Mouse (Mus musculus) c-Kit-positive CD71-positive TER-119-negative erythroid progenitor cells, embryonic 14.5 days (primary cell): Measurements from ENCODE around the gene Mmgt2.
"Not testable (repeated sequence)": the region's sequence is repeated elsewhere in the genome, so short reads cannot be mapped to it uniquely, and the experiment has no call there.

Experiments
- DNase-seq: peaks from one replicate; pipeline ENCODE4 v3.0.0-alpha.2; 2013; ENCODE audit warnings: low read depth

The Mmgt2 gene

DNA sequence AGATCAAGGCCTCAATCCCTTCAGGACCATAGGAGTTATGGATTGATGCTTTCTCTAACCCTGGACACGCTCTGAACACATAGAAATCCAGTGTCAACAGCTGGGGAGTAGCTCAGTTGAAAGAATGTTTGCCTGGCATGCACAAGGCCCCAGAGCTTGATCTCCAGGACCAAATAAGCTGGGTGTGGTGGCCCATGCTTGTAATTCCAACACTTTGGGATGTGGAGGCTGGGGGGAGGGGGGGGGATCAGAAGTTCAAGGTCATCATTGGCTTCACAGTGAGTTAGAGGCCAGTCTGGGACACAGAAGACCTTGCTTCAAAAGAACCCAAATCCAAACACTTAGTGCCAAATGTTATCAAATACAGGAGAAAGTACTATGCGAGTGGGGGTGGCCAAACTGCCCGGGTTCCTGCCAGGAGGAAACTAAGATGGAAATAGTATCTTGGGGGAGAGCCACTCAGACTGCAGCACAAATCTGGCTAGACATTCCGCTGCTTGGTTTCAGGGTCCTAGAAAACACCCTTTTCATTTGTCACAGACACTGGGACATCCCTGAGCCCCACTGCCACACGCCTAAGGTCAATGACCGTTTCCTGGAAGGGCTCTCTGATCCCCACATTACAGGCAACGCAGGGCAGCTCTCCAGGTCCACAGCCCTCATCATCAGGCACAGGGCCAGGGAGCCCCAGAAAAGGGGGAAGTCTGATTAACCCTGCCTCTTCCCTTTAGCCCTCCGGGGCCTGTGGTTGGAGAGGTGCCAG lies 2.6 kb upstream of the Mmgt2 start:
- no peak for DNase-seq

DNA sequence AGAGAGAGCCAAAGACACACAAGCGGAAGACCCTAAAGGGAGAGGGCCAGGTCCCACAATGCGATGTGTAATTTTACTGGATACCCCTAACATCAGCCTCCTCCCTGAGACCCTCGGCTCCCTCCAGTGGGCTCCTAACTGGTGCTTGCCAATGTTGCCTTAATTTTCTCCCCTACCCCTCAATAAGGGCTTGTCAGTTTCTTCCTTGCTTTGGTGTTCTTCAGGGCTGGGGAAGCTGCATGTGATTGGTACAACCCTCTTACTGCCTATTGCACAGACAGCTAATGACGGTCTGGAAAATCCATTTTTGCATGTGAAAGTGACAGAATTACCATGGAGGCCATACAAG lies 2.0 kb upstream of the Mmgt2 start:
- DNase-seq, result no peak

DNA sequence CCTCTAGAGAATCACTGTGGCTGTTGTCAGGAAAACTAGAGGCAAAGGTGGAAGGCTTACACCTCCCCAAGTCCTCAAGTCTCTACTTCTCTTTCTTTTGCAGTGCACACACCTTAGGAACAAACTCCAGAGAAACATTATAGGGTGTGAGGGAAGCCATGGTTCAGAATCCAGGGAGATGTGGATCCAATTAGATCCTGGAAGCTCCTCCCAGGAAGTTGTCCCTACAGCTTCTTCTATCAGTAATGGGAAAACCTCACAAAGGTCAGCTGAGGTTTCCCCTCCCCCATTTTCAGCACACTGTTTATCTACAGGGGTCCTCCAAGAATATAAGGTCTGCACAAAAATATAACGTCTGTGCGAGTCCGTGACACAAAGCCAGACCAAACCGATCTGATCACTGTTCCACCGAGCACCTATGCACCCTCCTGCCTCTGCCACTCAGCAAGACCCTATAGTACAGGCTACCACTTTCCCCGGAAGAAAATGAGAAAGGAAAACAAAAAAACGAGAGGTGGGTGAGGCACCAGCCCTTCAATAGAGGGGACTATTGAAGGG lies 1.4 kb upstream of the Mmgt2 start:
- no peak for DNase-seq

DNA sequence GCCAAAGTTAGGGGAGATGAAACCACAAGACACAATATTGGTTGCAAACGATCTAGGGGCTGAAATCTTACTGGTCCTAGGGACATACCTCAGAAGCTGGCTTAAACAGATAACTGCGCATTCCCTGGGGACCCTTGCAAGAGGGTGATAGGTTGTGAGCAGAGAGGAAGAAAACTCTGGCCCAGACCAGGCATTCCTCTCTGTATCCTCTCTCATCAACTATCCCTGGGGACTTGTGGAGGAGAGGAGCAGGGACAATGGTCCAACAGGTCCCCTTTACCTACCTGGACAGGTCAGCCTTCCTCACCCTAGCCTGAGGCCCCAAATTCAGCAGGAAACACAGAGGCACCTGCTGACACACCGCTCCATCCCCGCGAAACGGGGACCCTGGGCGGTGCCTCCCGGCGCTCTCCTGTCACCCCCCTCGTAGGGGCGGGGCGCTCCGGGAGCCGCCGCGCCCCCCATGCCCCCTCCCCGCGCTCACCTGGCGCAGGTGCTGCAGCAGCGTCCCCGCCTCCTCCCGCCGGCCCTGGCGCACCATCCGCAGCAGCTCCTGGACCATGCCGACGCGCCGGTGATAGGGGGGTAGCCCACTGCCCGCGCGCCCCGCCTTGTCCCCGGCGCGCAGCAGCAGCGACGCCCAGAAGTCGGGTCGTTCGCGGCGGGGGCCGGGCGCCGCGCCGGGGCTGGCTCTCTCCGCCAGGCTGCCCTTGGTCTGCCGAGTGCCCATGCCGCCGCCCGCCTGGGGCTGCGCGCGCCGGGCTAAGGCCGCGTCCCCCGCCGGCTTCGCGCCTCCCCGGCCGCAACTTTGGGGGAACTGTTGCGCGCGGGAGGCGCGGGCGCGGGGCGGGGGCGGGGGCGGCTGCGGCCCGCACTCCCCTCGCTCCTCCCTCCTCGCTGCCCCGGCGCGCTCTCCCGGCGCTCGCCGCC lies 538 bp upstream of the Mmgt2 start, which contains the start of gene Lrrc75a:
Lrrc75a (minus strand) TSS at position 863 of the 930 bp plus-strand sequence.
- no peak for DNase-seq

DNA sequence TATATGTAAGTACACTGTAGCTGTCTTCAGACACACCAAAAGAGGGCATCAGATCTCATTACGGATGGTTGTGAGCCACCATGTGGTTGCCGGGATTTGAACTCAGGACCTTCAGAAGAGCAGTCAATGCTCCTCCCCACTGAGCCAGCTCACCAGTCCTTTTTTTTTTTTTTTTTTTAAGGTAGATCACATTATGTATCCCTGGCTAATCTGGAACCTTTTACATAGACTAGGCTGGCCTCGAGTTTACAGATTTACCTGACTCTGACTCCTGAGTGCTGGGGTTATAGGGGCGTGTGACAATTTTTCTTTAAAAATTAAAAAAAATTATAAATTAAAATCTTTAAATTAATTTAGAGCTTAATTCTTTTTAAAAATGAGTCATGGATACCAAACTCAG lies 1.3 kb downstream of the Mmgt2 start:
- DNase-seq, result not testable (repeated sequence)

GRCm38 (mm10) chr11:62651563-62651962 lies 3.1 kb downstream of the Mmgt2 start:
- DNase-seq, result no peak

- no peak for DNase-seq
Measured at GRCm38 (mm10) chr11:62652080-62652479, 3.6 kb downstream of the Mmgt2 start.

GRCm38 (mm10) chr11:62660885-62661284 lies 12.4 kb downstream of the Mmgt2 start:
- no peak for DNase-seq

DNA sequence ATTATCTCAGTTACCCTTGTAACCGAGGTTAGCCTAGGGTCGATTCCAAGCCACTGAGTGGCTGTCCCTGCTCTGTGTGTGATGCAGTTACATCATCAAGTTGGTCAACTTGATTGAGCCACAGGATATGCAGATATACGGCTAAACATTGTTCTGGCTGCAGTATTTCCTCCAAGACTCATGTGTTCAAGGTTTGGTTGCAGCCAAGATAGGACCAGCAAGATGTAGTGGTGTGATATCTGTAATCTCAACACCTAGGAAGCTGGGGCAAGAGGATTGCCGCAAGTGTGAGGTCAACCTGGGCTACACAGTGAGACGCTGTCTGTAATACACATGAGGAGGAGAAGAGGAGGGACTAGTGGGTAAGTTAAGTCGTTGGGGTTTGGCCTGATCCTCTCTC lies 15.8 kb downstream of the Mmgt2 start:
- DNase-seq, result no peak

- DNase-seq, result no peak
Measured at GRCm38 (mm10) chr11:62668986-62669385, 20.5 kb downstream of the Mmgt2 start.

DNA sequence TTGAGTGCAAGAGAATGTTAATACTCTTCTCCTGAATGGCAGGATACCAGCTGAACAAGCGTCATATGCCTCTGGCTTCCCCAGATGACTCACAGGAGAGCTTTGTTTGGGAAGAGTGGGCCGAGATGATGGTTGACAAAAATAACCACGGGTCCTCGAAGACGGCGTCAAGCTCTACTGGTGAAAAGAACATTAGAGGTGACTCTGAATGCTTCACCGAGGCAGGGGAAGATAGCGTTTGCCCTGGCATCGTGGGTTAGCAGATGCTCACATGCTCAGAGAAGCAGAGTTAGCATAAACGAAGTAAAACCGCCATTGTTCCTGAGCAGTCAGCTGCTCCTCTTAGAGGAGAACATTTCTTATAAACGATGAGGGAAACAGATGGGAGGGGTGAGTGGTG lies 21.0 kb downstream of the Mmgt2 start:
- no peak for DNase-seq

DNA sequence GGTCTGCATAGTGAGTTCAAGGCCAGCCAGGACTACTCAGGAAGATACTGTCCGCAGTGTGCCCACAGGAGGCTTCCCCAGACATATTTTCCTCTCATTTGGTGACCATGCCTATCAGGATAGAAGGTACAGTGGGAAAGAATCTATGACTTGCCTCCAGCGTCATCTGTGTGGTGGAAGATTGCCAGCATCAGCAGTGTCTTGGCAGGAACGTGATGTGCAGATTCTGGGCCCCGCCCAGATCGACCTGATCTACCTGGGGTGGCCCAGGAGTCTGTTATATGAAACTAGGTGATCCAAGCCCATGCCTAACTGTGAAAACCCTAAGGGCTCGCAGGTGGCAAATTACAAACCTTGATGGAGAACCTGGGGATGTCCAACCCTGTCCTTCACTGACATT lies 21.5 kb downstream of the Mmgt2 start:
- DNase-seq, result no peak

- peak; percentile 51 for DNase-seq
Measured at GRCm38 (mm10) chr11:62675480-62676289, 27.2 kb downstream of the Mmgt2 start.

DNA sequence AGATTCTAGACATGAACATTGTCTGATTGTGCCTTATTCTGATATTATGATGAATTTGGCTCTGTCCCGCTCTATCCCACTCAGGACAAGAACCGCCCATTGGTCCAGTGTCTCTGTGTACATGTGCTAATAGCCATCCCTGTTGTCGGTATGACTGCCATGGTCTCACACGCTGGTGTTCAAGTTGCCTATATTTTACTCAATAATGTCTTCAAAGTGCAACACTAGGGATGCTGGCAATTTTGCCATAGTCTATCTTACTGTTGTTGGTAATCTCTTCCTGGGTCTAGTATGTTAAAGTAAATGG lies 27.8 kb downstream of the Mmgt2 start:
- DNase-seq, result no peak

GRCm38 (mm10) chr11:62678778-62679354 lies 30.4 kb downstream of the Mmgt2 start:
- no peak for DNase-seq

DNA sequence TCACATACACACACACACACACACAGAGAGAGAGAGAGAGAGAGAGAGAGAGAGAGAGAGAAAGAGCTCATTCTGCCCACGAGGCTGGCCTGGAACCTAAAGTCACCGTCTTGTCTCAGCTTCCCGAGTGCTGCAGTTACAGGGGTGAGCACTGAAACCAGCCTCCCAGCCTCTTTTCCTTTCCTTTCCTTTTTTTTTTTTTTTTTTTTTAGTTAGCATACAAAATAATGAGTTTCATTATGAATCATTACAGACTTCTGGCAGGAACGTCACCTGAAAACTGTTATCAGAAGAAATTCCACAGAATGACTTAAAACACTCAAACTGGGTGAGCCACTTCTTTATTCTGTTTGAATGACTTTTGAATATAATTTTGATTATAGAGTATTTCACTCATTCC lies 31.5 kb downstream of the Mmgt2 start:
- DNase-seq, result no peak

GRCm38 (mm10) chr11:62691592-62691991 lies 43.1 kb downstream of the Mmgt2 start:
- no peak for DNase-seq

GRCm38 (mm10) chr11:62693299-62694184 lies 45.1 kb downstream of the Mmgt2 start:
- DNase-seq, result peak; percentile 59

- no peak for DNase-seq
Measured at GRCm38 (mm10) chr11:62695126-62695525, 46.7 kb downstream of the Mmgt2 start.

DNA sequence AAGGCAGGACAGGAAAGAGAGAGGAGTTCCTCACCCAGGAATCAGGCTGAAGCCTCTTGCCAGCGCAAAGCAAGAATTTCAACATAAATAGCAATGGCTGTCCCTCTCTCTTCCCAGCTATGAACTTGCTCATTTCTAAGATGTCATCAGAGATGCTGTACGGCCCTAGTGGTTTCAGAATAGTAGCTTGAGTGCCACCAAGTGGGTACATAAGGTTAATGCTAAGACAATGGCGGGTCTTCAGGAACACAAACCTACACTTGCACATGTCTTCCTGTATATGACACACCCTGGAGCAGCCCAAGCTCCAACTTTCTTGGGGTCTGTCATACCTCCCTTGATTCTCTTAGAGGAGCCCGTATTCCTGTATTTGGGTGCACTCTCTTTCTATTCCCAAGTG lies 51.3 kb downstream of the Mmgt2 start:
- no peak for DNase-seq

- no peak for DNase-seq
Measured at GRCm38 (mm10) chr11:62701218-62701617, 52.8 kb downstream of the Mmgt2 start.
